Mouse (Mus musculus) embryonic fibroblast, embryonic 13.5 days (primary cell): ENCODE measurements around the gene Dcxr.

Source experiments
- CTCF ChIP-seq: IDR thresholded peaks from 2 replicates; pipeline ENCODE4 v1.5.1; 2011; ENCODE audit warnings: mild to moderate bottlenecking, control low read depth, low read length, moderate library complexity, borderline replicate concordance; ENCODE audit not compliant: insufficient read depth
- POLR2A ChIP-seq: IDR thresholded peaks from 2 replicates; pipeline ENCODE4 v1.6.1; 2011; ENCODE audit warnings: low read depth, mild to moderate bottlenecking, control low read depth, low read length, moderate library complexity

DNA sequence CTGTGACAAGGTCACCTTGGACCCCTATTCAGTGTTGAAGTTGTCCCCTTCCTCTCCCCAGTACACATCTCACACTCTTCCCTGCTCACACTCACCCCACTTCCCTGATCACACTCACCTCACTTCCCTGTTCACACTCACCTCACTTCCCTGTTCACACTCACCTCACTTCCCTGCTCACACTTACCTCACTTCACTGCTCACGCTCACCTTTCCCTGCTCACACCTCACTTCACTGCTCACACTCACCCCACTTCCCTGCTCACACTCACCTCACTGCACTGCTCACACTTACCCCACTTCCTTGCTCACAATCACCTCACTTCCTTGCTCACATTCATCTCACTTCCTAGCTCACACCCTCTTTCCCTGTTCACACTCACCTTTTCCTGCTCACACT, 4.3 kb upstream of the Dcxr start:
- no peak for TF ChIP-seq CTCF
- no peak; the same call in 1 of the 2 replicates for TF ChIP-seq POLR2A
